Mouse (Mus musculus): ENCODE data around the gene Vmp1. TPM values are rescaled to one million over a fixed set of nuclear protein-coding genes. Genes with fewer than 3 reads are reported as not detected.
A peak's percentile ranks its signal among the peaks of the same experiment; 100 is the strongest.

The Vmp1 gene
- polyA plus RNA-seq, 1 experiment from 2014 or later = 87.3 TPM

DNA sequence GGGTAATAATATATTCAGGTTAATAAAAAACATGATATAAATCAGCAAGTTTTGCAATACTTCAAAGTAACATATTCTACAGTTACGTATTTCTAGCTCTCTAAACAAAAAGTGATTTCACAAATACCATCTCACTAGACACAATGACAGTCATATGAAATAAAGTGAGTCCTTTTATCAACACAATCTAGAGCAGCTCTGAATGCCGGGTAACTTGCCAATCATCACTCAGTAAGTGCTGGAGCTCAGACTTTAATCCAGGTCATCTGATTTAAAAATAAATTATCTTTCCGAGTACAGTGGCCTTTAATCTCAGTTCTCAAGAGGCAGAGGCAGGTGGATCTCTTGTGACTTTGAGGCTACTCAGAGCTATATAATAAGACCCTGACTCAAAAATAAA, 2.2 kb downstream of the Vmp1 start:
- H3K27ac ChIP-seq (ENCODE audit: low read length) = no peak overlapping the region
- H3K36me3 ChIP-seq (ENCODE audit: control insufficient read depth, insufficient read depth) = no peaks in the 10 kb centered on the region
- H3K4me1 ChIP-seq (ENCODE audit: control insufficient read depth, low read depth, low read length) = peaks cover 43% of the 10 kb centered on the region
- no peaks in the 10 kb centered on the region for H3K9me3 ChIP-seq (replicated peaks; ENCODE audit: control insufficient read depth, low read length)
- peak overlapping the region; percentile 74 for H3K4me2 ChIP-seq (ENCODE audit: low read depth, low read length)
- no peak for ATAC-seq (ENCODE audit: low read depth)
- 53% methylated on average over 3 of the region's 3 CpGs for WGBS (ENCODE audit: insufficient replicate concordance)
- no peaks in the 10 kb centered on the region for H3K27me3 ChIP-seq (ENCODE audit: control insufficient read depth, insufficient read depth, low read depth, low read length)
- peak overlapping the region; percentile 96 for H3K4me3 ChIP-seq (ENCODE audit: low read depth, low read length)
- H3K9ac ChIP-seq (ENCODE audit: low read depth, low read length) = no peak overlapping the region

DNA sequence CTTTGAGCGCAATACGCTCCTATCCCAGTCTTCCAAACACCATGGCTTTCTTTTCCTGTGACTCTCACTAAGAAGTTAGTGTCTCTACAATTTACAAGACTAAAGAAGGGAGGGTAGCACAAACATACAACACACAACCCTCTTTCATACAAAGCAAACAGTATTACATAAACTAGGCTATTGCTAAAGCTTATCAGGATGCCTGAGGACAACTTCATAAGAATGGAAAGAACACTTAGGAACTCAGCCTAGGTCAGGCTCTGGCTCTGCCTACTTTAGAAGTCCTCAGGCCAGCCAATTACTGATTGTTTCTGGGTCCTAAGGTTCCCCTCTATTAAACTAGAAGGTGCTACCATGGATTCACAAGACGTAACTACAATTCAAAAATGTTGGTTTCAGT, 2.9 kb downstream of the Vmp1 start:
- no peak for ATAC-seq (ENCODE audit: low read depth)
- no peak overlapping the region for H3K27ac ChIP-seq (ENCODE audit: low read length)
- H3K4me3 ChIP-seq (ENCODE audit: low read depth, low read length) = no peak overlapping the region
- 91% methylated on average over 3 of the region's 3 CpGs for WGBS (ENCODE audit: insufficient replicate concordance)
- no peak overlapping the region for H3K4me2 ChIP-seq (ENCODE audit: low read depth, low read length)
- no peaks in the 10 kb centered on the region for H3K9me3 ChIP-seq (replicated peaks; ENCODE audit: control insufficient read depth, low read length)
- H3K9ac ChIP-seq (ENCODE audit: low read depth, low read length) = no peak overlapping the region
- peaks cover 50% of the 10 kb centered on the region for H3K4me1 ChIP-seq (ENCODE audit: control insufficient read depth, low read depth, low read length)
- no peaks in the 10 kb centered on the region for H3K36me3 ChIP-seq (ENCODE audit: control insufficient read depth, insufficient read depth)
- no peaks in the 10 kb centered on the region for H3K27me3 ChIP-seq (ENCODE audit: control insufficient read depth, insufficient read depth, low read depth, low read length)

DNA sequence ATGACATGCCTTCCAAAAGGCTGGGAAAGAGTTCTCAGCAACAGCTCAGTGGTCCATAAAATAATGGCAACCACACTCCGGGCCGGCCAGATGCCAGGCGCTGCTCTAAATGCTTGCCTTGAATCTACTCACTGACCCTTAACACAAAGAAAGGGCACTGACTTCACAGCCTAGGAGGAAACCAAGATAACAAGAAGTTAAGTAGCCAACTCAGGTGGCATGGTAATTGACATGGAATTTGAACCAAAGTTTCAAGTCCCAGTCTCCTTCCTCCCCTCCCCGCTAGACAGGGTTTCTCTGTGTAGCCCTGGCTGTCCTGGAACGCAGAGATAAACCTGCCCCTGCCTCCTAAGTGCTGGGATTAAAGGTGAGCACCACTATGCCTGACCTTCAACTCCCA, 4.7 kb downstream of the Vmp1 start:
- H3K27ac ChIP-seq (ENCODE audit: low read length) = no peak overlapping the region
- no peak overlapping the region for H3K9ac ChIP-seq (ENCODE audit: low read depth, low read length)
- ATAC-seq (ENCODE audit: low read depth) = no peak
- peaks cover 48% of the 10 kb centered on the region for H3K4me1 ChIP-seq (ENCODE audit: control insufficient read depth, low read depth, low read length)
- WGBS (ENCODE audit: insufficient replicate concordance) = 67% methylated on average over 5 of the region's 5 CpGs
- no peak overlapping the region for H3K4me3 ChIP-seq (ENCODE audit: low read depth, low read length)
- H3K9me3 ChIP-seq (replicated peaks; ENCODE audit: control insufficient read depth, low read length) = no peaks in the 10 kb centered on the region
- no peaks in the 10 kb centered on the region for H3K27me3 ChIP-seq (ENCODE audit: control insufficient read depth, insufficient read depth, low read depth, low read length)
- no peak overlapping the region for H3K4me2 ChIP-seq (ENCODE audit: low read depth, low read length)
- H3K36me3 ChIP-seq (ENCODE audit: control insufficient read depth, insufficient read depth) = no peaks in the 10 kb centered on the region

DNA sequence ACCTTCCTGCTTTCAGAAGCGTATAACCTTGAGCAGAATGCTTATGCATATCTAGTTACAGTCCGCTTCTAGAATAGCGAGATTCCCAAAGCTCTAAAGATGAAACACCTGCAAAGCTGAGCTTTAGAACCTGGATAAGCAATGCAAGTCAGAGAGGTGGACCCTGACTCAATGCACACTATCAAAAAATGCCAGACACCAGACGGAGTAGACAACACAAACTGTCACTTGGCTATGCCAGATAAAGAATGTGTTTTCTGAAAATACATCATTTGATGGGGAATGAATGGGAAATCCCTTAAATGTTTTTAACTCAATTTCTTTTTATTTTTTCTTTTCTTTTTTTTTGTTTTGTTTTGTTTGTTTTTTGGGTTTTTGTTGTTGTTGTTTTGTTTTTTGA, 8.1 kb downstream of the Vmp1 start:
- H3K4me1 ChIP-seq (ENCODE audit: control insufficient read depth, low read depth, low read length) = peaks cover 38% of the 10 kb centered on the region
- H3K9ac ChIP-seq (ENCODE audit: low read depth, low read length) = no peak overlapping the region
- H3K4me3 ChIP-seq (ENCODE audit: low read depth, low read length) = no peak overlapping the region
- H3K36me3 ChIP-seq (ENCODE audit: control insufficient read depth, insufficient read depth) = no peaks in the 10 kb centered on the region
- H3K4me2 ChIP-seq (ENCODE audit: low read depth, low read length) = no peak overlapping the region
- 45% methylated on average over 4 of the region's 4 CpGs for WGBS (ENCODE audit: insufficient replicate concordance)
- no peaks in the 10 kb centered on the region for H3K27me3 ChIP-seq (ENCODE audit: control insufficient read depth, insufficient read depth, low read depth, low read length)
- H3K9me3 ChIP-seq (replicated peaks; ENCODE audit: control insufficient read depth, low read length) = no peaks in the 10 kb centered on the region
- H3K27ac ChIP-seq (ENCODE audit: low read length) = peak overlapping the region; percentile 57; the same call in 1 of the 2 replicates
- peak; percentile 76 for ATAC-seq (ENCODE audit: low read depth)

DNA sequence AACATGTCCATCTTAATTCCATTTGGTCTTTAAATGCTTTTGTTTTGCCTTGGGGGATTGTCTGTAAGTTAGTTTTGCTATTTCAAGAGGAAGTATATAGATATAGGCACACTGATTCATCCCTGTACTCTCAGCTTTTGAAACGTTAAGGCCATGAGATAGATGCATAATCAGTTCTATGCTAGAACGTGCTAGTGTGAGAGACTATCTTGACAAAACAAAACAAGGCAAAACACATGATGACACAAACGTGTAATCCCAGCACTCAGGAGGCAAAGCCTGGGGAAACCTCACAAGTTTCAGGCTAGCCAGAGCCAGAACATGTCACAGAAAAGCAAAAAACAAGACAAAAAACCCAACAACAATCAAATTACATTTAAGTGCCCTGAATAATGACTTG, 10.9 kb downstream of the Vmp1 start:
- Histone ChIP-seq H3K27ac (ENCODE audit: low read length) (no peak overlapping the region), H3K36me3 (ENCODE audit: control insufficient read depth, insufficient read depth) (no peaks in the 10 kb centered on the region), H3K4me3 (ENCODE audit: low read depth, low read length) (no peak overlapping the region), H3K9ac (ENCODE audit: low read depth, low read length) (no peak overlapping the region), H3K9me3 (replicated peaks; ENCODE audit: control insufficient read depth, low read length) (no peaks in the 10 kb centered on the region), H3K4me1 (ENCODE audit: control insufficient read depth, low read depth, low read length) (peaks cover 39% of the 10 kb centered on the region), H3K4me2 (ENCODE audit: low read depth, low read length) (no peak overlapping the region), H3K27me3 (ENCODE audit: control insufficient read depth, insufficient read depth, low read depth, low read length) (no peaks in the 10 kb centered on the region)
- WGBS (ENCODE audit: insufficient replicate concordance) = 41% methylated on average over 3 of the region's 3 CpGs
- no peak for ATAC-seq (ENCODE audit: low read depth)

DNA sequence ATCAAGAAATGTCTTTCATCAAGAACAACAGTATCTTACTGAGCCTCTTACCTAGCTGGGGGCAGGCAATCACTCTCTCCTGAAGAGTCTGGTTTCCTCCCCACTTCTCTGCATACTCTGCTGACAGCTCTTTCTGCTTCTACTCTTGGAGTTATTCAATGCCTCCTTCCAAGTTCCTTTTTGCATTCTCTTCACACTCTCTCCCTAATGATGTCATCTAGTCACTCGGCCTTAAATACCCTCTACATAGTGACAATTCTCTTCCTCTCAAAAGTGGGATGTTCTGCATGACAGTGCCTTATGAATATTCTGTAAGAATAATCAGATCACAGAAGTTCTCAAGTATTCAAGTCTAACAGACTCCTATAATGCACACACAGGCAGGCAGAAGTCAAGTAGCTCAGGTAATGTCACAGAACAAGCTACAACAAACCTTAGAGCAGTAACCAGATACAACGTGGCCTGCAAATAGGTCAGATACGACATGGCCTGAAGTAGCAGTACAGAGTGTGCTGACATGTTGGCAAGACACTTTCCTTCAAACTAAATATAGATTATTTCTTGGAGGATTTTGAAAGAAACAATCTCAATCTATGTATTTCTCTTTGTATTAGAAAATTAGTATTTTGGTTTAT, 12.5 kb downstream of the Vmp1 start:
- no peak overlapping the region for H3K4me2 ChIP-seq (ENCODE audit: low read depth, low read length)
- no peaks in the 10 kb centered on the region for H3K27me3 ChIP-seq (ENCODE audit: control insufficient read depth, insufficient read depth, low read depth, low read length)
- no peak overlapping the region for H3K9ac ChIP-seq (ENCODE audit: low read depth, low read length)
- 59% methylated on average over 3 of the region's 3 CpGs for WGBS (ENCODE audit: insufficient replicate concordance)
- no peak for ATAC-seq (ENCODE audit: low read depth)
- no peak overlapping the region for H3K4me3 ChIP-seq (ENCODE audit: low read depth, low read length)
- H3K36me3 ChIP-seq (ENCODE audit: control insufficient read depth, insufficient read depth) = no peaks in the 10 kb centered on the region
- H3K27ac ChIP-seq (ENCODE audit: low read length) = peak overlapping the region; percentile 8; the same call in 1 of the 2 replicates
- H3K9me3 ChIP-seq (replicated peaks; ENCODE audit: control insufficient read depth, low read length) = no peaks in the 10 kb centered on the region
- peaks cover 43% of the 10 kb centered on the region for H3K4me1 ChIP-seq (ENCODE audit: control insufficient read depth, low read depth, low read length)

DNA sequence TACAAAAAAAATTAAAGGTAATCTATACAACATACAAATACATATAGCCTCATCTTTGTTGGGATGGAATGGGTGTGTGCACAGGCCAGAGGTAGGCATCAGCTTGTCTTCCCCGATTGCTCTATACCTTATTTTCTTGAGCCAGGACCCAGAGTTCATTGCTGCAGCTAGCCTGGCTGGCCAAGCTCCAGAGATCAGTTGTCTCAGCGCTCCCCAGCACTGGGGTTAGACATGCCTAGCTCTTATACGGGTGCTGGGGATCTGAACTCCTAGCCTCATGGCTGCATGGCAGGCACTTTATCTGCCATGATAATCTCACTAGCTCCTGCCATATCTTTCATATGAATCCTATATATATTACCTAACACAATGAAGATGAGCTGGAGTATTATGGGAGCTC, 15.5 kb downstream of the Vmp1 start:
- WGBS (ENCODE audit: insufficient replicate concordance) = 51% methylated on average over 3 of the region's 3 CpGs
- Histone ChIP-seq H3K9me3 (replicated peaks; ENCODE audit: control insufficient read depth, low read length) (no peaks in the 10 kb centered on the region), H3K36me3 (ENCODE audit: control insufficient read depth, insufficient read depth) (no peaks in the 10 kb centered on the region), H3K4me2 (ENCODE audit: low read depth, low read length) (no peak overlapping the region), H3K27ac (ENCODE audit: low read length) (peak overlapping the region; percentile 78), H3K4me3 (ENCODE audit: low read depth, low read length) (no peak overlapping the region), H3K9ac (ENCODE audit: low read depth, low read length) (no peak overlapping the region), H3K4me1 (ENCODE audit: control insufficient read depth, low read depth, low read length) (peaks cover 45% of the 10 kb centered on the region), H3K27me3 (ENCODE audit: control insufficient read depth, insufficient read depth, low read depth, low read length) (no peaks in the 10 kb centered on the region)
- ATAC-seq (ENCODE audit: low read depth) = no peak

DNA sequence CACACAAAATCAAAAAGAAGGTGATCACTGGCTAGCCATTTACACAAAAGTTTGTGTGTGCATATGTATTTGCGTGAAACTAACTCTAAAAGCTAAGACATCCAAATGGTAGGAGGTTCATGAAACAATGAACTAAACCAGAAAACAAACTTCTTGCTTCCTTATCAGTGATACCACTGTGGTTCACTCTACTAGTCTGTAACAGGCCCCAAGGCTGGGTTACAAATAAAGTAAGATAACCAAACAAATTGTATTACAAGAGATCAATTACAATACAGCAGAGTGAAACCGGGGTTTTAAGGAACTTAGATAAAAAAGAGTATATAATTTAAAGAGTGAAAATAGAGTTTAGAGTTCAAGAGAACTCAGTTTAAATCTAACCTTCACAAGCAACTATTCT, 16.1 kb downstream of the Vmp1 start:
- no peak overlapping the region for H3K9ac ChIP-seq (ENCODE audit: low read depth, low read length)

DNA sequence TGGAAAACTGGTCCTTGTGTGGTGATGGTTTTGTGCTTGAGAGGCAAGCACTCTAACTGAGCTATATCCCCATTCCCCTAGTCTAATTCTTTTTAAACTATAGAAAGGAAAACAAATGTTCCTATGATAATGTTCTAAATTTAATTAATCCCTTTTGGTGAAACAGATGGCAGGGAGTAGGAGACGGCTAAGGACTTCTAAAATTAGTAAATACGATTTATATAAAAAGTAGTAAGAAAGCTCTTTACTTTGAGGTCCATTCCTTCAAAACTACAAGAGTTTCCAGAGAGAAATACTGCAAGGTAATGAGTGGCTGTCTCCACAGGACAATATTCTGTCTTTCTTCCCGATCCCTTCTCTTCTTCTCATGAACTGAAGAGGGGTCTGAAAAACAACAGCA, 19.2 kb downstream of the Vmp1 start:
- Histone ChIP-seq H3K27me3 (ENCODE audit: control insufficient read depth, insufficient read depth, low read depth, low read length) (no peaks in the 10 kb centered on the region), H3K9me3 (replicated peaks; ENCODE audit: control insufficient read depth, low read length) (no peaks in the 10 kb centered on the region), H3K27ac (ENCODE audit: low read length) (peak overlapping the region; percentile 99), H3K4me3 (ENCODE audit: low read depth, low read length) (peak overlapping the region; percentile 10; the same call in 1 of the 2 replicates), H3K4me2 (ENCODE audit: low read depth, low read length) (peak overlapping the region; percentile 62), H3K4me1 (ENCODE audit: control insufficient read depth, low read depth, low read length) (peaks cover 46% of the 10 kb centered on the region), H3K9ac (ENCODE audit: low read depth, low read length) (peak overlapping the region; percentile 48; the same call in 1 of the 2 replicates), H3K36me3 (ENCODE audit: control insufficient read depth, insufficient read depth) (peaks cover 12% of the 10 kb centered on the region)
- 79% methylated on average over 3 of the region's 3 CpGs for WGBS (ENCODE audit: insufficient replicate concordance)
- ATAC-seq (ENCODE audit: low read depth) = no peak

More for the DNA sequence above, 16.1 kb downstream of the Vmp1 start:
- no peaks in the 10 kb centered on the region for H3K27me3 ChIP-seq (ENCODE audit: control insufficient read depth, insufficient read depth, low read depth, low read length)
- H3K4me1 ChIP-seq (ENCODE audit: control insufficient read depth, low read depth, low read length) = peaks cover 47% of the 10 kb centered on the region
- no peaks in the 10 kb centered on the region for H3K9me3 ChIP-seq (replicated peaks; ENCODE audit: control insufficient read depth, low read length)
- WGBS (ENCODE audit: insufficient replicate concordance) = 36% methylated on average over 2 of the region's 2 CpGs
- peak overlapping the region; percentile 79 for H3K27ac ChIP-seq (ENCODE audit: low read length)
- H3K36me3 ChIP-seq (ENCODE audit: control insufficient read depth, insufficient read depth) = no peaks in the 10 kb centered on the region
- H3K4me2 ChIP-seq (ENCODE audit: low read depth, low read length) = no peak overlapping the region
- no peak overlapping the region for H3K4me3 ChIP-seq (ENCODE audit: low read depth, low read length)
- ATAC-seq (ENCODE audit: low read depth) = no peak
